Mouse (Mus musculus): Measurements from ENCODE around the gene Gm37240.
"Not testable (repeated sequence)": the region's sequence is repeated elsewhere in the genome, so short reads cannot be mapped to it uniquely, and the experiment has no call there.

Gm37240 gene

GRCm38 (mm10) chr3:84675710-84676109 lies 1211.6 kb downstream of the Gm37240 start:
- DNase-seq (ENCODE audit: low spot score in 2 of 2) = no peak

GRCm38 (mm10) chr3:84673552-84673951 lies 1213.8 kb downstream of the Gm37240 start:
- no peak for DNase-seq (ENCODE audit: low spot score in 2 of 2)

GRCm38 (mm10) chr3:84672136-84672535 lies 1215.2 kb downstream of the Gm37240 start:
- DNase-seq (ENCODE audit: low spot score in 2 of 2) = no peak

DNA sequence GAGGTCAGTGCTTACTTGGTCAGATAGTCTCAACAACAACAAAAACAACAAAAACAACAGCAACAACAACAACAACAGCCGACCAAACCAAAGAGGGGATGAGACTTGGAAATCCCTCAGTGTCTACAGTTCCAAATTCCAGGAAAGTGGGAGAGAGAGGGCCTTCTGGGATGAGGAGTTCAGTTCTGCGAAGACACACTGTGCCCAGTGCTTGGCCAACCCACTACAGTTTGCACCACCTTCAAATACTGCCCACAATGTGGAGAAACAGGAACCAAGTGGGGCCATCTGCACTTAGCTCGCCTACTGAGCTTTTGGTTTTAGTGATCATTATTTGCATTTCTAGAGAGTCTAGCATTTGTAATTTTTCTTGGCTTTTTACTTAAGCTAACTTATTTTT lies 1218.4 kb downstream of the Gm37240 start:
- no peak for DNase-seq (ENCODE audit: low spot score in 2 of 2)

DNA sequence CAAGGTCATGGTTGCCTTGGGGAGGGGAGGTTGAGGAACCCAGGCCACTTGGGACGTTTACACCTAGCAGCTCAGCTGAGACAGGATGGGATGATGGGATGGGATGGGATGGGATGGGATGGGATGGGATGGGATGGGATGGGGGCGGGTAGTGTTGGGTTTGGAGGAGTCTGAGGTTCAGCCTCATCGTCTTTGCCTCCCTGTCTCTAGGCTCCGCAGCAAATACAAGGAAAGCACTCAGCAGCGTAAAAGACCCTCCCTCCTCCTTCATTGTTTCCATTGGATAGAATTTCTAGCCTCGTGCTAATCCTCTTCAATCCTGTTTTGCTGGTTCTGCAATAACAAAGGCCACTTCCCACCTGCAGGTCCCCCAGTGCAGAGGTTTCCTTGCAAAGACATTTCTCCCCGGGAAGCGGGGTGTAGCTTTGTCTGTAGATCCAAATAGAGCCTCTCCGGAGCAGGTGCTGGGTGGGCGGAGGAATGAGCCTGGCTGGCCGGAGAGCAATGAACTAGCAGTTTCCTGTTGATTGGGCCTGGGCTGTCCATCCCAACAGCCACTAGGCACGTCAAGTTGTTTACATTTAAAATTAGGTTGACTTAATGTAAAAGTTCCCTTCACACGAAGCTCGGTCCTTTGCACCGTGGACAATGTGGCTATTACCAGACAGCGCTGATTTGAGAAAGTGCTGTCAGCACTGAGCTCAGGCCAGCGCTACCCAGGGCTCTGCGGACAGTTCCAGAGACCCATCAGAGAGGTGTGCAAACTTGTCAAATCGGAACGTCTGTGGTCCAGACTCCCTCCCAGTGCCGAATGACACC lies 1221.9 kb downstream of the Gm37240 start:
- DNase-seq (ENCODE audit: low spot score in 2 of 2) = no peak

- DNase-seq (ENCODE audit: low spot score in 2 of 2) = no peak
These were observed 1222.6 kb downstream of the Gm37240 start for GRCm38 (mm10) chr3:84664686-84665085.

DNA sequence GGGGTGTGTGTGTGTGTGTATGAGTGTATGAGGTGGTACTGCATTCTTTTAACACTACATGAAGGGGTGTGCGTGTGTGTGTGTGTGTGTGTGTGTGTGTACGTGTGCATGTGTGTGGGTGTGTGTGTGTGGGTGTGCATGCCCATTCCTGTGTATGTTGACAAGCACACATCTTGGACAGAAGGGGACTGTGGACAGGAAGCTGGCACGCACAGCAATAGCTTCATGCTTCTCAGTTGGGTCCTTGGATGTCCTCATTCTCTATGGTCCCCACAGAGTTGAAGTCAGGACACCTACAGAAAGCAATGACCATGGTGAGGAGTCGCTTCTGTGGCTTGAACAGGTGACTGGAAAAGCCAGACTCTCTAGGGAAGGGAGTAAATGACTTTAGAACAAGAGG lies 1223.5 kb downstream of the Gm37240 start:
- no peak for DNase-seq (ENCODE audit: low spot score in 2 of 2)

DNA sequence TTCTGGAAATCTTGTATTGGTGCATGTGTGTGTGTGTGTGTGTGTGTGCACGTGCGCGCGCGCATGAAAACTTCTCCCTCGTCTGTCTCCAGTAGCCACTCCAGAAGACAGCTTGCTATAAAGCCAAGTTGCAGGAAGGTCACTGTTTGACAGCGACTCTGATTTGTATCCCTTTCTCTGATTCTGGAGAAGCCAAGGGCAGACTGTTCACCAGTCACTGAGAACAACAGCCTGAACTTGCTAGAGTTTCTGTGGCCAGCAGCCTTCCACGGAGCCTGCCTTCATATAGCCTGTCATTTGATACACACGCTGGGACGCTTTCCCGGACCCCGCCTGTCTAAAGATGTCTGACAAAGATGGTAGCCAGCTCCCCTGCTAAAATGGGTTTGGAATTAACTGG lies 1224.2 kb downstream of the Gm37240 start:
- no peak for DNase-seq (ENCODE audit: low spot score in 2 of 2)

DNA sequence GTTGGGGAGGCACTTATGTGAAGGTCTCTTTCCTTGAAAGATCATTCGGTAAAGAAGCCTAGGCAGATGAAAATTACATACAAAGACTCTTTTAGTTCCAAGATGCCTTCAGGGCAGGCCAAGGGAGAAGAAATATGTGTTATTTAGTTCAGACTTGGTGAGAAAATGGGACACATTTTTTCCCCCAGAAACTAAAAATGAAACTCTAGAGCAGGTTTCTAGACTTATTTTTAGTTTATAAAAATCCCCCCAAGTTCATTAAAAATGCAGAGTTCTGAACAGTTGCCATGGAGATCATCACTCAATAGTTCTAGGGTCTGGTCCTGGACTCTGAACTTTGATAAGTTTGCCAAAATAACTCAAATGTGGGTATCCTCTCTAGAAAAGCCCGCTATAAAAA lies 1226.9 kb downstream of the Gm37240 start:
- no peak for DNase-seq (ENCODE audit: low spot score in 2 of 2)

GRCm38 (mm10) chr3:84658872-84659271 lies 1228.4 kb downstream of the Gm37240 start:
- DNase-seq (ENCODE audit: low spot score in 2 of 2) = no peak

DNA sequence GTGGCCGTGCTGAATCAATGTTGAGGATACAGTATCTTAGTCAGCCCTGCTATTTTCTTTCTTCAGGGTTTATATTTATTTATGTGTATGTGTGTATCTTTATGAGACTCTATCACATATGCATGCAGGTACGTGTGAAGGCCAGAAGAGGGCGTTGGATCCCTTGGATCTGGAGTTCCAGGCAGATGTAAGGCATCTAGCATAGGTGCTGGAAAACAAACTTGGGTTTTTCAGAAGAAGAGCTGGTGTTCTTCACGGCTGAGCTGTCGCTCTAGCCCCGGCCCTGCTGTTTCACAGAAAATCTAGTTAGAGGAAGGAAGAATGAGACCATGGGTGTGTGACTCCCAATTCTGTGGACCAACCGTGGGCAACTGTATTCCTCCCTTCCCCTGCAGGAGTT lies 1229.3 kb downstream of the Gm37240 start:
- DNase-seq (ENCODE audit: low spot score in 2 of 2) = no peak

DNA sequence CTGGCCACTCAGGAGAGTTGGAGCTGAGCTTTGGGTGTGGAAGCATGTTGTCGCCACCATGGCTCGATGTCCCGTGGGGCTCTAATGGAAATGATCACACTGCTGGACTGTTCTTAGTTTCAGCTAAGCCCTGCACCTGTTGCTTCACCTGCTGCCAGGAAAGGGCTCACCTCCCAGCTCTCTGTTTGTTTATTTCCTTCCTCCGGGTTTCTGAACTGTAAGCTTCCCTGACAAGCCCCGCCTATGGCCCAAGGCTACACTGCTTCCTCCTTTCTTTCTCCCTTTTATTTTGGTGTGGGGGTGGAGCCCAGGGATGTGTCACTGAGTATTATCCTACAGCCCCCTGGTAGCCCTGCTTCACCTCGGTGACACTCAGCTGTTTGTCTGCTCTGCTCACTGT lies 1230.1 kb downstream of the Gm37240 start:
- DNase-seq (ENCODE audit: low spot score in 2 of 2) = no peak

DNA sequence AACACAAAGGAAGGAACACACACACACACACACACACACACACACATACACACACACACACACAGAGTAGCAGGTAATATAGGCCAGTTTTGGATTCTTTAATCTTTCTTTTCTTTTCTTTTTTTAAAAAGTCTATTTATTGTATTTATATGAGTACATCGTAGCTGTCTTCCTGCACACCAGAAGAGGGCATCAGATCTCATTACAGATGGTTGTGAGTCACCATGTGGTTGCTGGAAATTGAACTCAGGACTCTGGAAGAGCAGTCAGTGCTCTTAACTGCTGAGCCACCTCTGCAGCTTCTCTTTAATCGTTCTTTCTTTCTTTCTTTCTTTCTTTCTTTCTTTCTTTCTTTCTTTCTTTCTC lies 1231.5 kb downstream of the Gm37240 start:
- not testable (repeated sequence) for DNase-seq (ENCODE audit: low spot score in 2 of 2)

DNA sequence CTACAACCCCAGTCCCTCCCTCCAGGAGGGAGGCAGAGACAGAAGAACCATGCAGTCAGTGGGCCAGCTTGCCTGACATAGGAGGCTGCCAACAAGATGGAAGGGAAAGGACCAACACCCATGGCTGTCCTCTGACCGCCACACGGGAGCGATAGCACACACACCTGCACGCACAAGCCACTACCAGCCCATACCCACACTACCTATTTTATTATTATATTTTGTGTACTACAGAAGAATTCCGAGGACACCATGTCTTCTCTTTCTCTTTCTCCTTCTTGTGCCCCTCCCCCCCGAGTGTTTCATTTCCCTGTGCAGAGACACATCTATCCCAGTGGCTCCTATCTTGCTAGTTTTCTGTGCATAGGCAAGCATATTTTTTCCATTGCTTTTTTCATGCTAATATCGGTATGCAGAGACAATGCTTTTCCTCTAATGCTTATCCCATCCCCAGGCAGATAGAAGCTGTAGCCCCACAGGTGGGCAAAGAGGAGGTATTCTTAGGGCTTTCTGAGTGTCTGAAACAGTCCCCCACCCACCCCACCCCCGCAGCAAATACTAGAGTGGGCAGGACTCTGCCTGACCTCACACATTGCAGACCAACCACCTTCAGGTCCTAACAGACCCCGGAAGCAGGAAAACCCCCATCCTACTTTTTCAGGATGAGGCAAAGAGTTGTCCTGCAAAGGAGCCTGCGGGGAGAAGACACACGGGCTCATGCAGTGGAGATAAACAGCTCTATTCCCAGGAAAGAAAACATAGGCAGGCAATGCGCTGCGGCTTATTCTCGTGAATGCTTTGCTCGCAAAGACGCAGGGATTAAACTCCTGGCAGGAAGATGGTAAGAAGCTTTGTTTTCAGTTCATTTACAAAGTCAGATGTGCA lies 1232.2 kb downstream of the Gm37240 start:
- DNase-seq (ENCODE audit: low spot score in 2 of 2) = no peak

- DNase-seq (ENCODE audit: low spot score in 2 of 2) = peak in 1 of 2 experiments; percentile 43
These were observed 1233.0 kb downstream of the Gm37240 start for GRCm38 (mm10) chr3:84654246-84654826.

DNA sequence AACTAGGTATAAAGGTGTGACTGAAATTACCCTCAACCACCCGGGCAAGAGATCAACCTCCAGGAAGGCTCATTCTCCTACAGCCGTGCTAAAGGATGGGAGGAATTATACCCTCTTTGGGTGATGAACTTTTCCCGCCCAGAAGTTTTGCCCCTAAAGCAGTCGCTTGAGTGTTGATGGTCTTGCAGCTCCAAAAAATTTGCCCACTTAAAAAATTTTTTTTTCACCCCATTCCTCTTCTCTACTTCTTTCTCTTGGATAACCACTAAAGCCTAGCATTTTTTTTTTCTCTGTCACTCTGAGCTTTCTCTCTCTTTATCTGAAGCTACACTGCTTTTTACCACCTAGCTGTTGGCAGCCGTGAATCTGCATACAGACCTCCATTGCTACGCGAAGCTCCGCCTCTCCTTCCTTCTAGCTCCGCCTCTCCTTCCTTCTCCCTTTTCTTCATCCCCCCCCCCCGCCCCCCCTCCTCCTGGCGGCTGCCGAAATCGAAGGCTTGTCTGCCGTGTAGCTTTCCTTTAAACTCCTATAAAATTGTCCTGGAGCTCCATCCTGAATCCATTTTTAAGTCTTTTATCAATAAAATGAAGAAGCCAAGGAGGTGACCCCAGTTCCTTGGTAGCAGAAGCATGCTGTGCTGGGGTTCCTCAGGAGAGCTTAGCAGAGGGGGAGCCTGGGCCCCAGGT lies 1233.6 kb downstream of the Gm37240 start:
- no peak for DNase-seq (ENCODE audit: low spot score in 2 of 2)

GRCm38 (mm10) chr3:84652643-84653556 lies 1234.4 kb downstream of the Gm37240 start:
- no peak for DNase-seq (ENCODE audit: low spot score in 2 of 2)

GRCm38 (mm10) chr3:84649578-84650327 lies 1237.6 kb downstream of the Gm37240 start:
- no peak for DNase-seq (ENCODE audit: low spot score in 2 of 2)

- not testable (repeated sequence) for DNase-seq (ENCODE audit: low spot score in 2 of 2)
These were observed 1239.2 kb downstream of the Gm37240 start for GRCm38 (mm10) chr3:84648069-84648468.

- DNase-seq (ENCODE audit: low spot score in 2 of 2) = no peak
These were observed 1239.7 kb downstream of the Gm37240 start for GRCm38 (mm10) chr3:84647616-84648015.

Measured in spleen, postnatal 14 days (tissue).